Mouse (Mus musculus) kidney, embryonic 16.5 days (tissue): ENCODE measurements at regions not wholly inside any gene's neighbourhood (a gene's known extent, or its start where the extent isn't known, plus 50 kb on each side); places are given as distances from the start of the nearest gene placed in this dataset.
A peak's percentile ranks its signal among the peaks of the same experiment; 100 is the strongest.

Source experiments
- ATAC-seq: fragments of 200-750 bp; cut with Nextera tagmentation; 2 replicates; pipeline ENCODE4 v1.8.0; 2017; ENCODE audit warnings: moderate TSS enrichment; ENCODE audit not compliant: low FRiP score, low TSS enrichment
- H3K27ac ChIP-seq: fragments of 300-500 bp; sonication (generic); 2 replicates; pipeline ENCODE4 v1.5.1; 2014; ENCODE audit warnings: low read length
- H3K27me3 ChIP-seq: fragments of 300-500 bp; sonication (generic); 2 replicates; pipeline ENCODE4 v1.6.1; 2014; ENCODE audit warnings: low read length, control low read depth, mixed read lengths; ENCODE audit not compliant: insufficient read depth
- H3K36me3 ChIP-seq: fragments of 300-500 bp; sonication (generic); 2 replicates; pipeline ENCODE4 v1.6.1; 2014; ENCODE audit warnings: low read length, control low read depth, mixed read lengths; ENCODE audit not compliant: insufficient read depth
- H3K4me1 ChIP-seq: fragments of 300-500 bp; sonication (generic); 2 replicates; pipeline ENCODE4 v1.6.1; 2014; ENCODE audit warnings: low read length, control low read depth, mixed read lengths; ENCODE audit not compliant: insufficient read depth
- H3K4me2 ChIP-seq: fragments of 300-500 bp; sonication (generic); replicated peaks from 2 replicates; pipeline ENCODE4 v1.6.1; 2014; ENCODE audit warnings: low read depth, low read length
- H3K4me3 ChIP-seq: fragments of 300-500 bp; sonication (generic); 2 replicates; pipeline ENCODE4 v1.5.1; 2014; ENCODE audit warnings: mild to moderate bottlenecking, low read length
- H3K9ac ChIP-seq: fragments of 300-500 bp; sonication (generic); replicated peaks from 2 replicates; pipeline ENCODE4 v1.6.1; 2014; ENCODE audit warnings: low read length
- H3K9me3 ChIP-seq: fragments of 300-500 bp; sonication (generic); 2 replicates; pipeline ENCODE4 v1.6.1; 2016; ENCODE audit warnings: low read length, control low read depth
- WGBS: fragments of 180-500 bp; shearing (Covaris S2); extraction: QIAGEN DNeasy Blood & Tissue Kit; methylation state at CpG from one replicate; pipeline ENCODE4 v1.1.7; 2014; 5-methylcytosine and 5-hydroxymethylcytosine counted together

DNA sequence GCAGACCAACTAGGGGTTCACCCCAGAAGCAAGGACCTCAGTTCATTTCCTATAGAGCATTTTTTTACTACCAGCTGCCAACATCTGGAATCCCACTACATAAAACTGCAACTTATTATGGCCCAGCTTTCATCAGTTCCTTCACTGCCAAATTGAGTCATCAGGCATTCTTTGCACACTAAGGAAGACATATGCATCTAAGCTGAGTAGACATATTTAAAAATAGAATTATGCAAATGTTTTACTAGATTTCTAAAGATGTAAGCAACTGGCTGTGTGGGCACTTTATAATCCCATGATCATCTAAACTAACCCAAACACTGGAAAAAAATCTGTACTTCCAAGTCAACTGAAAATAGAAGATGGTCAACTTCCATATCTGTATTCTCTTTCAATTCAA, 415.9 kb upstream of the Rarb start:
- no peak for ATAC-seq

DNA sequence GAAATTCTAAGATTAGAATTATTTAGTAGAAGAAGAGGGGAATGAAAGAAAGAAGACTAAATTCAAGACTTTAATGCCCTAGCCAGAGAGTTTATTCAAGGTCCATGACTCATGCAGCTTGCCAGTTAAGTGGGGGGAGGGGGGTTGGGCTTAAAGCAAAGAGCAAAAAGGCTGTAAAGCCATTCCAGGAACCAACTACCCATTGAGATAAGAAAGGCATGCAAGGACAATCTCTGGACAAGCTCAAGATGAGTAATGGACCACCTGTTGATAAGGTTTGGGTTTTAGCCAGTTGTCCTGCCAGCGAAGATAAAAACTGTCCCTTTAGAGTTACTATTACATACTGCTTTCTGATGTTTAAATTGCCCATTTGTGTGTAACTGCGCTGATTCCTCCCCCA, 392.5 kb upstream of the Rarb start:
- Histone ChIP-seq H3K27ac (no peak overlapping the region), H3K27me3 (no peaks in the 10 kb centered on the region), H3K9me3 (0 out of 2 replicates have a peak, but pooled peaks cover 5% of the 10 kb centered on the region), H3K9ac (no peak overlapping the region), H3K4me1 (no peaks in the 10 kb centered on the region), H3K4me2 (no peak overlapping the region), H3K4me3 (no peak overlapping the region), H3K36me3 (no peaks in the 10 kb centered on the region)
- ATAC-seq: no peak
- WGBS: 84% methylated on average over 2 of the region's 2 CpGs

More for the DNA sequence above, 415.9 kb upstream of the Rarb start:
- Histone ChIP-seq H3K27me3 (no peaks in the 10 kb centered on the region), H3K36me3 (no peaks in the 10 kb centered on the region), H3K27ac (no peak overlapping the region), H3K9me3 (peaks cover 3% of the 10 kb centered on the region; the same call in 1 of the 2 replicates), H3K4me3 (no peak overlapping the region), H3K4me2 (no peak overlapping the region), H3K4me1 (no peaks in the 10 kb centered on the region), H3K9ac (no peak overlapping the region)

DNA sequence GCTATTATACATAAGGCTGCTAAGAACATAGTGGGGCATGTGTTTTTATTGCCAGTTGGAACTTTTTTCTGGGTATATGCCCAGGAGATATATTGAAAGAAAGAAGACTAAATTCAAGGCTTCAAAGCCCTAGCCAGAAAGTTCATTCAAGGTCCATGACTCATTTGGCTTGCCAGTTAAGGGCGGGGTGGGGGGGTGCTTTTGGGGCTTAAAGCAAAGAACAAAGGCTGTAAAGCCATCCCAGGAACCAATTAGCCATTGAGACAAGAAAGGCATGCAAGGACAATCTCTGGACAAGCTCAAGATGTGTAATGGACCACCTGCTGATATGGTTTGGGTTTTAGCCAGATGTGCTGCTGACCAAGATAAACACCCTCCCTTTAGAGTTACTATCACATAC, 386.7 kb upstream of the Rarb start:
- peaks cover 14% of the 10 kb centered on the region; the same call in 1 of the 2 replicates for H3K9me3 ChIP-seq
- no peak overlapping the region for H3K27ac ChIP-seq
- ATAC-seq: no peak
- no peak overlapping the region for H3K9ac ChIP-seq
- H3K4me2 ChIP-seq: no peak overlapping the region
- 84% methylated on average over 1 of the region's 1 CpGs for WGBS
- no peaks in the 10 kb centered on the region for H3K4me1 ChIP-seq
- H3K36me3 ChIP-seq: no peaks in the 10 kb centered on the region
- H3K27me3 ChIP-seq: no peaks in the 10 kb centered on the region
- H3K4me3 ChIP-seq: no peak overlapping the region

DNA sequence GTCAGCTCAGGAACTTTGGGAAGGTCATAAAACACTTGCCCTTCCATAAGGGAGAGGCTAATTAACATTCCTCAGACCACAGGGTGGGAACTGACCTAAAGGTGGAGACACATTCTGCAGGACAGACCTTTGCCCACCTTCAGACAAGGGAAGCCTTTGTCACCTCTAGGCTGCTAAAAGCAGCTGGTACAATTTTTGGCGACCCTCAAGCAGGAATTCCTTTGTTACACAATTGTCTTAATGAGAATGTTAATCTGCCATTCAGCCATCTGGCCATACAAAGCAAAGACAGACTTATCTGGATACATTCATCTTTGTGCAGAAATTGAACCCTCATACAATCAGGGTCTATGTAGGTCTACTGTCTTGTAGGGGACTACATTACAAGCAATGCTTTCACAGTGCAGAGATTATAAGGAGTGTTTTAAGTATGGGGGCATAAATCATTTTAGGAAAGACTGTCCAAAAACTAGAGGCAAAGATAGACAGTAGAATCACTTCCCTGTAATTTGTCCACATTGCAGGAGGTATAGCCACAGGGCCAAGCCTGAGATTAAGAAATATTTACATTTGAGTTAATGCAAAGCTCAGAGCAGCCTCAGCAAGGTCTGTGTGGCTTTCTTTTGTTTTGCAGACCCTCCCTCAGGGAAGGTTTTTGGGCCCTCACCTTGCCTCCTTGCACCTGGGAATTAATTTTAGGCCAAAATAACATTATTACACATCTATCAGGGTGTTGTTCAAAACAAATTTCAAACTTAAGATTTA, 384.5 kb upstream of the Rarb start:
- H3K9me3 ChIP-seq: peaks cover 10% of the 10 kb centered on the region; the same call in 1 of the 2 replicates
- H3K4me3 ChIP-seq: no peak overlapping the region
- H3K27ac ChIP-seq: no peak overlapping the region
- H3K36me3 ChIP-seq: no peaks in the 10 kb centered on the region
- H3K27me3 ChIP-seq: no peaks in the 10 kb centered on the region
- 55% methylated on average over 1 of the region's 1 CpGs for WGBS
- H3K4me1 ChIP-seq: no peaks in the 10 kb centered on the region
- no peak overlapping the region for H3K4me2 ChIP-seq
- H3K9ac ChIP-seq: no peak overlapping the region
- ATAC-seq: no peak

DNA sequence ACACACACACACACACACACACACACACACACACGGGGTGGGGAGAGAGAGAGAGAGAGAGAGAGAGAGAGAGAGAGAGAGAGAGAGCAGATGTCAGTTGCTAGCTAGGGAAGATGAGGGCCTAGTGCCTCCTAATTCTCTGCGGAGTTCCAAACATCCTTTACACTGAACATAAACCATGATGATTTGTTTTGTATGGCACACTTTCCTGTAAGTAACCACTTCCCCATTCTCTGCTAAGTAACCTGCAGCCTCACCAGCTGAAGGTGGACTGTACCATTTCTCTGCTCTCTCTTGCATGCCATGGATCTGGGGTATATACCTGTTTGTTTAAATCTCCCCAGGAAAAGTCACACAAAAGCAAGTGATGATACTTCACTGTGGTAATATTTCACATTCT, 374.0 kb upstream of the Rarb start:
- H3K4me3 ChIP-seq: no peak overlapping the region
- no peaks in the 10 kb centered on the region for H3K9me3 ChIP-seq
- no peak overlapping the region for H3K9ac ChIP-seq

DNA sequence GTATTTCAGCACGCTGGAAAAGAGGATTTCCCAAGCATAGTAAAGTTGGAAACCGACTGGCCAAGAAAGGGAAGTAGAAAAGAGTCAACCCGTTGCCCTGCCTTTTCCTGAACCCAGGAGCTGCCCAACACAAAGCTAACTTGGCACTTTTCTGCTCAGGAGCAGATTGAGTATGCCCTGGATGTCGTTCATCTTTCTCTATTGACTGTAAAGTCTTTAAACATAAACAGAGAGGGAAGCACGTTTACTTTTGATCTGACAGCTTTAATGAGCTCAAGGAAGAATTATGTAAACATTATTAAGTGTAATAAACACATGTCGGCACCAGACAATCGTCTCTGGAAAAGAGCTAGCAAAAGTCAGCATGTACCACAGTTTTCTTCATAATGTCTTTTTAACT, 354.3 kb upstream of the Rarb start:
- whole genome bisulfite sequencing: 12% methylated on average over 7 of the region's 7 CpGs
- Histone ChIP-seq H3K27me3 (peaks cover 13% of the 10 kb centered on the region), H3K9ac (no peak overlapping the region)

More for the DNA sequence above, 374.0 kb upstream of the Rarb start:
- Histone ChIP-seq H3K4me1 (no peaks in the 10 kb centered on the region), H3K27me3 (no peaks in the 10 kb centered on the region), H3K4me2 (no peak overlapping the region), H3K27ac (no peak overlapping the region), H3K36me3 (no peaks in the 10 kb centered on the region)
- 64% methylated on average over 2 of the region's 2 CpGs for WGBS
- ATAC-seq: no peak

DNA sequence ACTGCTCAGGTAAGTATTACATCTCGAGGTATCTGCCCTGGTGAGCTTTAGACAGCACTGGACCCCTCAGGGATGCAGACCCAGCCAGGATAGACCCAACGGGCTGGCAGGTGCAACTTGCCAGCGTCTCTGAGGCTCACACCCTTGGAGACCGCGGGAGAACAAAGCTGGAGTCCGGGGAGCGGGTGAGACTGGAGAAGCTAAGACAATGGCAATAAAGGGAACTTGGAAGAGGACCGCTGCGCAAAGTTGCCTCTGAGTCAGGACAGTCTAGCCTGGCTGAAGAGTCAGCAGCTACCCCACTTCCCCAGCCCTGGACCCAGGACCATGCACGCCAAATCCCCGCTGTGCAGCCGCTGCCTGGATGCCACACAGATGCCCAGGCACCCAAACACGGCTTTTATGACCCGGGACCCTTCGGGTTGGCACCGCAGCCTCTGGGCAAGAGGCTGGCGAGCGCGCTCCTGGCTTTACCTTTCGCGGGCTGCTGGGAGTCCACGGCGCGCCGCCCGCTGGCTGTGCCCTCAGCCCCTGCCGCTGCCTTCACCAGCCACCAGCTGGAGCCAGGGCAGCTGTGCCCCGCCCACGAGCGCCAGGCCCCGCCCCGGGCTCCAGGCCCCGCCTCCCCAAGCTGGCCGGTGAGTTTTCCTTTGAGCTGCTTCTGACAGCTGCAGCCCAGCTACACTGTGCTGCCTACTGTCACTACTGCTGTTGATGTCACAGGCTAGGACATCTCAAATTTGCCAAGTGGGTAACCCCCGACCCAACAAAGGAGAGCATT, 353.6 kb upstream of the Rarb start:
- Histone ChIP-seq H3K4me3 (peak overlapping the region; percentile 54), H3K4me2 (peak overlapping the region; percentile 89), H3K9me3 (no peaks in the 10 kb centered on the region), H3K36me3 (no peaks in the 10 kb centered on the region), H3K27me3 (peaks cover 13% of the 10 kb centered on the region), H3K4me1 (peaks cover 9% of the 10 kb centered on the region; the same call in 1 of the 2 replicates), H3K27ac (no peak overlapping the region), H3K9ac (peak overlapping the region; percentile 62)
- whole genome bisulfite sequencing: 2% methylated on average over 35 of the region's 35 CpGs
- peak; percentile 99 for ATAC-seq

More for the DNA sequence above, 354.3 kb upstream of the Rarb start:
- Histone ChIP-seq H3K9me3 (no peaks in the 10 kb centered on the region), H3K4me2 (peak overlapping the region; percentile 89), H3K4me3 (peak overlapping the region; percentile 54; the same call in 1 of the 2 replicates), H3K4me1 (peaks cover 9% of the 10 kb centered on the region; the same call in 1 of the 2 replicates), H3K27ac (no peak overlapping the region), H3K36me3 (no peaks in the 10 kb centered on the region)
- no peak for ATAC-seq

DNA sequence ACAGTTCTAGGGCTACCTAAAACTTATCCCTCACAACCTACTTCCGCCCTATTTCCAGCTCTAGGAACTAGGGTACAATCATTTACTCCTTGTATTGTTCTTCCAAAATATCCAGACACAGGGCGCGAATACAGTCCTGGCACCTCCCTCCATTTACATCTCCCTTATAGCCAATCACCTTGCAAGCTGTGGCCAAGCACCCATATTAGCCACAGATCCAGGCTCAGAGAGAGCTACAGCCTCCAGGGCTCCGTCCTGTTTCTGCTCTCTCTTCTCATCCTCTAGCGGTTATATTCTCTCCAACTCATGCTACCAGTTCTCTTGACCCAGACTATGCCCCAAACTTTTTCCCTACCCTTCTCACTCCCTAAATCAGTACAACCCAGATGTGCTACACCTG, 352.9 kb upstream of the Rarb start:
- H3K4me3 ChIP-seq: peak overlapping the region; percentile 54
- H3K4me2 ChIP-seq: peak overlapping the region; percentile 89
- H3K27ac ChIP-seq: no peak overlapping the region
- ATAC-seq: peak; percentile 10; the same call in 1 of the 2 replicates
- H3K36me3 ChIP-seq: no peaks in the 10 kb centered on the region
- H3K9ac ChIP-seq: peak overlapping the region; percentile 62; the same call in 1 of the 2 replicates
- H3K9me3 ChIP-seq: no peaks in the 10 kb centered on the region
- 45% methylated on average over 5 of the region's 5 CpGs for WGBS
- H3K4me1 ChIP-seq: peaks cover 9% of the 10 kb centered on the region; the same call in 1 of the 2 replicates
- H3K27me3 ChIP-seq: peaks cover 13% of the 10 kb centered on the region

DNA sequence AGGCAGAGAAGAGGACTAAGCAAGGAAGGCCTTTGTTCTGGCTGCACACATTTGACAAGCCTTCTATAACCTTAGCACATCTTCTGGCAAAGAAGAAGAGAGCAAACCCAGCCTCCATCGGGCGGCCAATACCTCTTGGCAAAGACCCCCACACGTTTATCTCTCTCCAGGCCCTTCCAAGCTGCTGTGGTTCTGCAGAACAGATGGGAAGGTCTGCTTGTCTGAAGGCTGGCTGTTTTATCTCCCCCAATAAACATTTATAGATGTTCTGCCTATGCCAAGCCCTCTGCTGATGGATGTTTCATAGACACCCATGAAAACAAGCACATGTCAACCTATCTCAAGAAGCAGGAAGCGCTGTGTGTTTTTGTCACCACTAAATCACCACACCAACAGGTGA, 339.4 kb upstream of the Rarb start:
- ATAC-seq: no peak
- no peaks in the 10 kb centered on the region for H3K9me3 ChIP-seq
- no peaks in the 10 kb centered on the region for H3K4me1 ChIP-seq
- no peaks in the 10 kb centered on the region for H3K36me3 ChIP-seq
- no peaks in the 10 kb centered on the region for H3K27me3 ChIP-seq
- H3K4me3 ChIP-seq: no peak overlapping the region
- no peak overlapping the region for H3K27ac ChIP-seq
- H3K9ac ChIP-seq: no peak overlapping the region
- WGBS: 68% methylated on average over 4 of the region's 4 CpGs
- no peak overlapping the region for H3K4me2 ChIP-seq
